Mouse (Mus musculus): ENCODE measurements around the gene Pik3c2b.

- no peak for TF ChIP-seq CEBPB (IDR thresholded peaks at IDR 0.05; ENCODE audit: insufficient read depth, poor library complexity, severe bottlenecking)
- no peak for TF ChIP-seq POLR2A (IDR thresholded peaks at IDR 0.05; ENCODE audit: insufficient read length, low read depth)
- TF ChIP-seq TCF3 (IDR thresholded peaks at IDR 0.05; ENCODE audit: insufficient read length, low read depth): no peak
- no peak for TF ChIP-seq USF1 (IDR thresholded peaks at IDR 0.05; ENCODE audit: low read depth)
- no peak for TF ChIP-seq MAX (IDR thresholded peaks at IDR 0.05; ENCODE audit: low read depth)
- no peak for TF ChIP-seq TCF12 (IDR thresholded peaks at IDR 0.05; ENCODE audit: insufficient read depth, poor library complexity, severe bottlenecking)
- TF ChIP-seq SRF (IDR thresholded peaks at IDR 0.05; ENCODE audit: control insufficient read depth, insufficient read length, low read depth): no peak
- no peak for TF ChIP-seq POLR2AphosphoS2 (IDR thresholded peaks at IDR 0.05; ENCODE audit: insufficient read length, low read depth)
- no peak for TF ChIP-seq E2F4 (IDR thresholded peaks at IDR 0.05; ENCODE audit: insufficient read depth)
These were observed 15.2 kb downstream of the Pik3c2b start for GRCm38 (mm10) chr1:133060681-133061080.

Data from myocyte (in vitro differentiated cells).